Mouse (Mus musculus) ovary, adult 18-20 months (tissue): ENCODE data around the gene Prkar1b.

Source experiments
- DNase-seq: peaks from one replicate; pipeline ENCODE4 v3.0.0; 2022; ENCODE audit warnings: low spot score, mixed read lengths

Gene Prkar1b

GRCm38 (mm10) chr5:139004588-139004987 lies 145.2 kb downstream of the Prkar1b start:
- DNase-seq = no peak

- DNase-seq = no peak
These were observed 150.1 kb downstream of the Prkar1b start for GRCm38 (mm10) chr5:138999716-139000115.

- no peak for DNase-seq
These were observed 151.7 kb downstream of the Prkar1b start for GRCm38 (mm10) chr5:138997936-138998580.

- peak; percentile 61 for DNase-seq
These were observed 152.5 kb downstream of the Prkar1b start, which contains the start of gene Pdgfa for GRCm38 (mm10) chr5:138997171-138997788. Pdgfa (minus strand) TSS chr5:138997370.

- no peak for DNase-seq
These were observed 153.3 kb downstream of the Prkar1b start for GRCm38 (mm10) chr5:138996322-138997073.

GRCm38 (mm10) chr5:138995721-138996311 lies 154.0 kb downstream of the Prkar1b start:
- peak; percentile 63 for DNase-seq

GRCm38 (mm10) chr5:138994786-138995720 lies 154.7 kb downstream of the Prkar1b start:
- peak; percentile 76 for DNase-seq

GRCm38 (mm10) chr5:138994108-138994785 lies 155.6 kb downstream of the Prkar1b start:
- DNase-seq = no peak

- no peak for DNase-seq
These were observed 156.3 kb downstream of the Prkar1b start for GRCm38 (mm10) chr5:138993371-138994107.

GRCm38 (mm10) chr5:138992611-138993370 lies 157.0 kb downstream of the Prkar1b start:
- no peak for DNase-seq

GRCm38 (mm10) chr5:138991734-138992133 lies 158.1 kb downstream of the Prkar1b start:
- no peak for DNase-seq

- no peak for DNase-seq
These were observed 159.0 kb downstream of the Prkar1b start for GRCm38 (mm10) chr5:138990659-138991380.

- DNase-seq = no peak
These were observed 160.2 kb downstream of the Prkar1b start for GRCm38 (mm10) chr5:138989567-138989966.

GRCm38 (mm10) chr5:138988764-138989163 lies 161.0 kb downstream of the Prkar1b start:
- DNase-seq = peak; percentile 49

- DNase-seq = no peak
These were observed 161.8 kb downstream of the Prkar1b start for GRCm38 (mm10) chr5:138987994-138988393.

GRCm38 (mm10) chr5:138981921-138982320 lies 167.9 kb downstream of the Prkar1b start:
- no peak for DNase-seq

GRCm38 (mm10) chr5:138980608-138981007 lies 169.2 kb downstream of the Prkar1b start:
- no peak for DNase-seq

GRCm38 (mm10) chr5:138979840-138980239 lies 170.0 kb downstream of the Prkar1b start:
- DNase-seq = no peak

- DNase-seq = no peak
These were observed 172.0 kb downstream of the Prkar1b start for GRCm38 (mm10) chr5:138977759-138978158.
